Mouse (Mus musculus) ES-E14 (cell line): ENCODE measurements around the gene Tapt1.

Experiments used
- HCFC1 ChIP-seq: IDR thresholded peaks from 2 replicates; pipeline ENCODE4 v1.6.1; 2012; ENCODE audit warnings: low read length, inconsistent platforms, borderline replicate concordance; ENCODE audit not compliant: insufficient read depth
- ZC3H11A ChIP-seq: IDR thresholded peaks from 2 replicates; pipeline ENCODE4 v1.6.1; 2012; ENCODE audit warnings: low read depth, mild to moderate bottlenecking, inconsistent platforms, low read length, borderline replicate concordance
- ZNF384 ChIP-seq: IDR thresholded peaks from 2 replicates; pipeline ENCODE4 v1.6.1; 2012; ENCODE audit warnings: low read depth, low read length, inconsistent platforms

DNA sequence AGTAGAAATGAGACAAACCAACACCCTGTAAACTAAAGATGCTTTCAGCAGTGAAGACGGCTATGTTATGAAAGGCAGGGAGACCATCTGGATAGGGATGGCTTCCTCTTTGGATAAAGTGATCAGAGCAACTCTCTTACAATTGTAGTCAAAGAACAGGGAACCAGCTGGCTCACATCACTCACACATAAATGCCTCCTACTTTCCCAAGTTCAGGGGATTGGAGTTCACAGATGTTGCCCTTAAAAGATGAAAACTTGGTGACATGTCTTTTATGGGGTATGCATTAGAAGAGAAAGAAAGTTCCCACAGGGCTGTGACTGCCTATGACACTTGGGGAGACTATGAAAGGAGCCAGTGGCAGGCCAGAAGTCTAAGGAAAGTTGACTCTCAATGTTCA, 73.4 kb downstream of the Tapt1 start:
- TF ChIP-seq HCFC1 (no peak), ZC3H11A (no peak), ZNF384 (no peak)
